Mouse (Mus musculus) stomach, embryonic 14.5 days (tissue): ENCODE measurements around the gene Adcy7. TPM values are rescaled to one million over a fixed set of nuclear protein-coding genes. Genes with fewer than 3 reads are reported as not detected.

Experiments used
- ATAC-seq: fragments of 200-750 bp; cut with Nextera tagmentation; 2 replicates; pipeline ENCODE4 v1.8.0; 2017; ENCODE audit warnings: low read depth, moderate TSS enrichment; ENCODE audit not compliant: insufficient number of reproducible peaks, insufficient read depth, low FRiP score
- H3K27ac ChIP-seq: fragments of 300-500 bp; sonication (generic); 2 replicates; pipeline ENCODE4 v1.5.1; 2014; ENCODE audit warnings: mild to moderate bottlenecking, low read length, moderate library complexity, mixed read lengths
- H3K27me3 ChIP-seq: fragments of 300-500 bp; sonication (generic); 2 replicates; pipeline ENCODE4 v1.6.1; 2014; ENCODE audit warnings: low read length, control low read depth, mixed read lengths; ENCODE audit not compliant: control insufficient read depth, insufficient read depth
- H3K36me3 ChIP-seq: fragments of 300-500 bp; sonication (generic); 2 replicates; pipeline ENCODE4 v1.6.1; 2014; ENCODE audit warnings: mild to moderate bottlenecking, control low read depth, low read length, moderate library complexity, mixed read lengths; ENCODE audit not compliant: control insufficient read depth, insufficient read depth
- H3K4me1 ChIP-seq: fragments of 300-500 bp; sonication (generic); 2 replicates; pipeline ENCODE4 v1.6.1; 2014; ENCODE audit warnings: low read length, control low read depth, mixed read lengths; ENCODE audit not compliant: control insufficient read depth, insufficient read depth
- H3K4me2 ChIP-seq: fragments of 300-500 bp; sonication (generic); replicated peaks from 2 replicates; pipeline ENCODE4 v1.6.1; 2014; ENCODE audit warnings: low read depth, low read length, control low read depth
- H3K4me3 ChIP-seq: fragments of 300-500 bp; sonication (generic); 2 replicates; pipeline ENCODE4 v1.5.1; 2014; ENCODE audit warnings: low read depth, low read length, control low read depth
- H3K9ac ChIP-seq: fragments of 300-500 bp; sonication (generic); replicated peaks from 2 replicates; pipeline ENCODE4 v1.6.1; 2014; ENCODE audit warnings: low read depth, mild to moderate bottlenecking, control low read depth, low read length, moderate library complexity, mixed read lengths
- H3K9me3 ChIP-seq: fragments of 300-500 bp; sonication (generic); 2 replicates; pipeline ENCODE4 v1.6.1; 2016; ENCODE audit warnings: low read depth, low read length, control low read depth; ENCODE audit not compliant: control insufficient read depth
- WGBS: fragments of 180-500 bp; shearing (Covaris S2); extraction: QIAGEN DNeasy Blood & Tissue Kit; methylation state at CpG from one replicate; pipeline ENCODE4 v1.1.7; 2014; 5-methylcytosine and 5-hydroxymethylcytosine counted together
- polyA plus RNA-seq: library from polyadenylated mRNA; unstranded; fragments of >200 nt; fragmentation: Nextera tagmentation; extraction: Ambion mirVana; gene quantifications from 2 replicates; pipeline ENCODE4 v1.2.1, GENCODE M21; 2014

The Adcy7 gene
- polyA plus RNA-seq, 1 experiment from 2014 or later, result 5.0 TPM

- H3K4me1 ChIP-seq, result no peaks in the 10 kb centered on the region; the same call in 1 of the 2 replicates
- no peak overlapping the region for H3K27ac ChIP-seq
- H3K4me2 ChIP-seq, result no peak overlapping the region
- H3K9me3 ChIP-seq, result no peaks in the 10 kb centered on the region
- no peaks in the 10 kb centered on the region for H3K36me3 ChIP-seq
- WGBS, result 70% methylated on average over 6 of the region's 6 CpGs
- peak; percentile 60; the same call in 1 of the 2 replicates for ATAC-seq
- no peaks in the 10 kb centered on the region for H3K27me3 ChIP-seq
- no peak overlapping the region for H3K9ac ChIP-seq
- H3K4me3 ChIP-seq, result no peak overlapping the region
Measured at GRCm38 (mm10) chr8:88279670-88280069, 7.5 kb downstream of the Adcy7 start.

GRCm38 (mm10) chr8:88280904-88281303 lies 8.7 kb downstream of the Adcy7 start:
- H3K4me2 ChIP-seq, result no peak overlapping the region
- no peak for ATAC-seq
- no peak overlapping the region for H3K9ac ChIP-seq
- H3K9me3 ChIP-seq, result no peaks in the 10 kb centered on the region
- 79% methylated on average over 7 of the region's 7 CpGs for WGBS
- H3K27ac ChIP-seq, result no peak overlapping the region
- no peaks in the 10 kb centered on the region for H3K27me3 ChIP-seq
- H3K4me1 ChIP-seq, result no peaks in the 10 kb centered on the region; the same call in 1 of the 2 replicates
- H3K4me3 ChIP-seq, result no peak overlapping the region
- no peaks in the 10 kb centered on the region for H3K36me3 ChIP-seq

DNA sequence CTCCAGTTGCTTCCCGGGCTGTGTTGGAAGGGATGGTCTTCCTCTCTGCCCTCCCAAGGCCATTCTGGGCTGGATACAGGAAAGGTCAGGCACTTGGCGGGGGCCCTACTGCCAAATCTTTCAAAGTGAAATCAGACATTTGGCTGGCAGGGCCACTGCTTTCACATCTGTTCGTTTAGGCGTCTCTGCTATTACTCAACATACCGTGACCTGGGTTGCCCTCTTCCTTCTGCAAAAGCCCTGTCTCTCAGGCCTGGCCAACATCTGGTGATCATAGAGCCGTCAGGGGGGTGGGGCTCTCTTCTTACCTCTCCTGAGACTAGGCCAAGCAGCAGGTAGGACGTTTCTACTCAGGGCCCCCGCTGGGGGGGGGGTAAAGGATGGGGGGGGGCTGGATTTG lies 10.5 kb downstream of the Adcy7 start:
- Histone ChIP-seq H3K4me1 (no peaks in the 10 kb centered on the region; the same call in 1 of the 2 replicates), H3K27me3 (no peaks in the 10 kb centered on the region), H3K9me3 (no peaks in the 10 kb centered on the region), H3K4me2 (no peak overlapping the region), H3K9ac (no peak overlapping the region), H3K27ac (no peak overlapping the region), H3K36me3 (no peaks in the 10 kb centered on the region), H3K4me3 (no peak overlapping the region)
- 21% methylated on average over 8 of the region's 8 CpGs for WGBS
- no peak for ATAC-seq

DNA sequence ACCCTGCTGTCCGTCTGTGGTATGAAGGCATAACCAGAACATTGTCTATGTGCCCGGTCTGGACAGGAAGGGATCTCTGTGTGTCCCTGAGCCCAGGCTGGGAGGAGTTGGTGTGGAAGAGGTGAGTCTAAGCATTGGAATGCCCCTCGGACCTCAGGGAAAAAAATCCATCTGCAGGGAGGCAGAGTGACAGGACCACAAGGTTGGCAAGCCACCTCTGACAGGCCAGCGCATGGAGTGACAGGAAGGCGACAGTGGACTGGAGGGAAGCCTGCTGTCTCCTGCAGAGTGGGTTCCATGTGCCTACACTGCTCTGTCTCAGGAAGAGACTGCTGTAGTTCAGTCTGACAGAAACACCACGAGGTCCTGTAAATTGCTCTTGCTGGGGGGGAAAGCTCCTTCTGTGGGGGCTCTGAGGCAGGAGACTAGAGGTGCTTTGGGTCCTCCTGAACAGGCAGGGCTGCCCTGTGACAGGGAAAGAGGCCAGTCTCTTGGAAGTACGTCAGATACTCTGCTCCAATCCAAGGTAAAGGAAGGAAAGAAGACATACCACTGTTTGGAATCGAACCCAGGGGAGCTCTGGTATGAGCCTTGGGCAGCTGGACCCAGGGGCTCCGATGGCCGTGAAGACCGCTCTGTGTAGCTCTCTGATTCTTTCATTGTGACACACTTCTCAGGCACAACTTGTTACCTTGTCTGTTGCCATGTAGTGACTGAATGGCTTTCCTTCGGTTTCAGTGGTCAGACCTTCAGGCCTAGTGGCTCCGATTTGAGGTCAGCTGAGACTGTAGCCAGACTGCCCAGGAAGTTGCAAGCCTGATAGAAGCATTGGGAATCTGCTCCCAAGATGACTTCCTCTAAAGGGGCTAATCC lies 11.3 kb downstream of the Adcy7 start:
- Histone ChIP-seq H3K4me3 (no peak overlapping the region), H3K4me2 (no peak overlapping the region), H3K27ac (no peak overlapping the region), H3K9me3 (no peaks in the 10 kb centered on the region), H3K4me1 (no peaks in the 10 kb centered on the region; the same call in 1 of the 2 replicates), H3K27me3 (no peaks in the 10 kb centered on the region), H3K9ac (no peak overlapping the region), H3K36me3 (no peaks in the 10 kb centered on the region)
- WGBS, result 79% methylated on average over 13 of the region's 13 CpGs
- ATAC-seq, result no peak

- ATAC-seq, result no peak; the same call in 1 of the 2 replicates
Measured at GRCm38 (mm10) chr8:88284738-88285137, 12.5 kb downstream of the Adcy7 start.

GRCm38 (mm10) chr8:88285469-88286356 lies 13.5 kb downstream of the Adcy7 start:
- H3K36me3 ChIP-seq, result no peaks in the 10 kb centered on the region
- 79% methylated on average over 8 of the region's 8 CpGs for WGBS
- H3K27me3 ChIP-seq, result no peaks in the 10 kb centered on the region
- no peaks in the 10 kb centered on the region for H3K9me3 ChIP-seq
- no peak overlapping the region for H3K9ac ChIP-seq
- no peak for ATAC-seq
- H3K4me2 ChIP-seq, result no peak overlapping the region
- no peak overlapping the region for H3K27ac ChIP-seq
- H3K4me3 ChIP-seq, result no peak overlapping the region
- H3K4me1 ChIP-seq, result no peaks in the 10 kb centered on the region; the same call in 1 of the 2 replicates

More at GRCm38 (mm10) chr8:88284738-88285137, 12.5 kb downstream of the Adcy7 start:
- Histone ChIP-seq H3K27ac (no peak overlapping the region), H3K27me3 (no peaks in the 10 kb centered on the region), H3K9ac (no peak overlapping the region), H3K4me3 (no peak overlapping the region), H3K36me3 (no peaks in the 10 kb centered on the region), H3K9me3 (no peaks in the 10 kb centered on the region), H3K4me2 (no peak overlapping the region), H3K4me1 (no peaks in the 10 kb centered on the region; the same call in 1 of the 2 replicates)
- WGBS, result 42% methylated on average over 7 of the region's 7 CpGs

DNA sequence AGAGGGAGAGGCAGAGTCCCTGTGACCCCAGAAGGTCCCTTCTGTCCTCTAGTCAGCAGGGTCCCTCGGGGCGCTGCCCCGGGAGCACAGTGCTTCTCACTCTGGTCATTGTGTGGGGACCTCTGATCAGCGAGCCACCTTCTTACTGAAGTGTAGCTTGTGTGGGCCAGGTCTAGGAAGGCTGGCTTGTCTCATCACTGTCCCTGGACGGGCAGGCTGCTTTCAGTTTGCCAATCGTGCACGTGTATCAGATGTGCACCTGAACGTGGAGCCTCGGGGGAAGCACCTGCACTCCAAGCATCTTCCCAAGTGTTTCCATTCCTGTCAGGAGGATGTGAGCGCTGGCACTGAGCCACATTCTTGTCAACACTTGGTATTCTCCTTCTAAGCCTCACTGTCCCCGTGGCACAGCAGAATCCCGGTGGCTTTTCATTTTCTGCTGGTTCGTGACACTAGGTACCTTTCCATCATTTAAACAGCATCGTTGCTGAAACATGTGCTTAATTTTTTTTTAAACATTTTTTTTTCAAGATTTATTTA lies 14.3 kb downstream of the Adcy7 start:
- no peaks in the 10 kb centered on the region for H3K9me3 ChIP-seq
- no peak overlapping the region for H3K27ac ChIP-seq
- ATAC-seq, result no peak
- H3K36me3 ChIP-seq, result no peaks in the 10 kb centered on the region
- H3K27me3 ChIP-seq, result no peaks in the 10 kb centered on the region
- H3K4me2 ChIP-seq, result no peak overlapping the region
- 80% methylated on average over 14 of the region's 14 CpGs for WGBS
- H3K4me3 ChIP-seq, result no peak overlapping the region
- H3K9ac ChIP-seq, result no peak overlapping the region
- H3K4me1 ChIP-seq, result no peaks in the 10 kb centered on the region; the same call in 1 of the 2 replicates

DNA sequence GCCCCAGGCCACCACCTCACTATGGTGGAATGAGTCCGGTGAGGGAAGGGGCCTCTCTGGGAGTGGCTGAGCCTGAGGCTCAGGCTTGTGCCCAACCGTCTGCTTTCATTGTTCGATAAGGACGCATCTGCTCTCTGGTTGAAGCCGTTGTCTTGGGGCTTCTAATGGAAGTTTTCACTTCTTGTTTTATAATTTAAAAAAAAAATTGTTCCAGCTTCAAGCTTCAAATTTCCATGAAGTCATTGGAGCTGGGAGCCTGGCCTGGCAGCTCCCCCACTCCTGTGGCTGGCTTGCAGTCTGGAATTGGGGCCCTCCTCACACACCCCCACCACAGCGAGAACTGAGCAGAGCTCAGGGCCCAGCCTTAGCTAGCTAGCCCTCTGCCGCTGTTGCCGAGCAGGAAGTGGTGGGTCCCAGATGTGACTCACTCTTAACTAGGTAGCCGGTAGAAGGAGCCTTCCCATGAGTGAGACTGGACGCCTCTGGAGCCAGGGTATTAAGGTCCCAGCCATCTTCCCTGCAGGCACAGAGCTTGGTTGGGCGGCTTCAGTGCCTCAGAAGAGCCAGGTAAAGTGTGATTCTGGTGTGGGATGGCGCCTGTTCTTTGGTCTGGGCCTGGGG lies 16.5 kb downstream of the Adcy7 start:
- Histone ChIP-seq H3K36me3 (no peaks in the 10 kb centered on the region), H3K27ac (no peak overlapping the region), H3K9me3 (no peaks in the 10 kb centered on the region), H3K4me2 (no peak overlapping the region), H3K4me1 (no peaks in the 10 kb centered on the region), H3K4me3 (no peak overlapping the region), H3K27me3 (no peaks in the 10 kb centered on the region), H3K9ac (no peak overlapping the region)
- 65% methylated on average over 12 of the region's 12 CpGs for WGBS
- ATAC-seq, result no peak
